Comparison of ENCODE assay signal across 10 mouse cellular contexts in the genomic region with DNA sequence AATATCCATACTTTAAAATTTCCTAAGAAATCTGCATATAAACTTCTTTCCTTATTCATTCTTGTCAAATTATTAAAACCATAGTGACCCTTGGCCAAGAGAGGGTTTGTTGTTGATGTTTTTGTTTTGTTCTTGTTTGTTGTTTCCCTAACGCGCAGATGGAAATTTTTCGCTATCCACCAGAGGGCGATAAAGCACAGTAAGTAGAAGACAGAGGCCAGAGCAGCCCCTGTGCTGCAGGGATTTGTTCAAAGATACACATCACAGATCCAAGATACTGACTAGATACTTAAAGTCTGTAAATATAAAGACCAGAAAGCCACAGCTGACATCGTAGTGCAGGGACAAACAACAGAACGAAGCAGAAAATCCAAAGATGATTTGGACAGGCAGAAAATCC. TPM values are rescaled to one million over a fixed set of nuclear protein-coding genes. Genes with fewer than 3 reads are reported as not detected.
A peak's percentile ranks its signal among the peaks of the same experiment; 100 is the strongest.
DNase-seq lines count a peak whose midpoint lies in the region; TF ChIP-seq lines count a peak whose summit lies in the region.
"Had no signal": no experiment of that assay in that cellular context is flagged by ENCODE, and none has a peak within 500 bp of the region (broad histone marks: within the 10 kb centered on the region; RNA-seq: fewer than 3 reads in every experiment).

No protein-coding gene starts in this region.

- DNase-seq in thymus, adult 2 months: peak; percentile 1
- no peak for DNase-seq in thymus, postnatal 10 days (ENCODE audit: low spot score in 2 of 2)
- peak; percentile 17 for DNase-seq in c-Kit-positive CD71-negative TER-119-negative erythroid progenitor cells, embryonic 14.5 days (ENCODE audit: low read depth)
- DNase-seq in frontal cortex, adult 2 months (ENCODE audit: extremely low spot score in 1 of 2, low spot score in 1 of 2): peak; percentile 30 to 84
- DNase-seq in kidney, postnatal 14 days: peak; percentile 46
- DNase-seq in lung, postnatal 36 days: peak; percentile 18
- peak; percentile 21 for DNase-seq in right cerebral cortex, postnatal 25 days
- DNase-seq in thymus, postnatal 25 days: no peak

- 14% methylated on average over 6 of the region's 6 CpGs for WGBS in thymus, adult 2 months

- no peak for TF ChIP-seq CTCF in thymus, adult 2 months (IDR thresholded peaks at IDR 0.05; ENCODE audit: borderline replicate concordance, control insufficient read depth, extremely low read depth, insufficient read depth, low read length, poor library complexity)

- TF ChIP-seq POLR2A in thymus, adult 2 months (IDR thresholded peaks at IDR 0.05; ENCODE audit: control insufficient read depth, extremely low read depth, insufficient read depth, low read length, poor library complexity): no peak

- H3K27me3 ChIP-seq in thymus, adult 2 months (ENCODE audit: control insufficient read depth, insufficient read depth, low read length): no peaks in the 10 kb centered on the region
- H3K27me3 ChIP-seq: embryonic facial prominence, embryonic 15.5 days; megakaryocyte, embryonic 14.5 days had no signal

- H3K4me1 ChIP-seq in thymus, adult 2 months (replicated peaks; ENCODE audit: control insufficient read depth, insufficient read depth, low read length): no peaks in the 10 kb centered on the region
- H3K4me1 ChIP-seq: embryonic facial prominence, embryonic 15.5 days; megakaryocyte, embryonic 14.5 days had no signal

- no peak overlapping the region for H3K27ac ChIP-seq in thymus, adult 2 months (ENCODE audit: control insufficient read depth, insufficient read depth, low read length)
- H3K27ac ChIP-seq: embryonic facial prominence, embryonic 15.5 days had no signal

- H3K4me3 ChIP-seq in thymus, adult 2 months (ENCODE audit: control insufficient read depth, insufficient read depth, low read length): no peak overlapping the region
- H3K4me3 ChIP-seq: embryonic facial prominence, embryonic 15.5 days; megakaryocyte, embryonic 14.5 days had no signal

- H3K36me3 ChIP-seq in thymus, adult 2 months (ENCODE audit: control insufficient read depth, insufficient read depth, low read length): no peaks in the 10 kb centered on the region
- H3K36me3 ChIP-seq: embryonic facial prominence, embryonic 15.5 days had no signal

RNA-seq across cellular contexts. Expression of a gene that starts 6.6 kb away (rescaled TPM):
- not detected in 2 replicates for polyA plus RNA-seq in thymus, adult 2 months (2012; rRNA removed)
- not detected in 2 replicates for polyA plus RNA-seq in frontal cortex, adult 2 months (2012; rRNA removed)

RNA-seq across cellular contexts. Expression of a gene that starts 15.2 kb away (rescaled TPM):
- not detected in 2 replicates for polyA plus RNA-seq in thymus, adult 2 months (2012; rRNA removed)
- not detected in 2 replicates for polyA plus RNA-seq in frontal cortex, adult 2 months (2012; rRNA removed)
- polyA plus RNA-seq: embryonic facial prominence, embryonic 15.5 days had no signal

RNA-seq across cellular contexts. Expression of a gene that starts 37.3 kb away (rescaled TPM):
- not detected in 2 replicates for polyA plus RNA-seq in thymus, adult 2 months (2012; rRNA removed)
- not detected in 2 replicates for polyA plus RNA-seq in frontal cortex, adult 2 months (2012; rRNA removed)
- polyA plus RNA-seq: embryonic facial prominence, embryonic 15.5 days had no signal

RNA-seq across cellular contexts. Expression of a gene that starts 44.9 kb away (rescaled TPM):
- not detected in 2 replicates for polyA plus RNA-seq in thymus, adult 2 months (2012; rRNA removed)
- not detected in 2 replicates for polyA plus RNA-seq in frontal cortex, adult 2 months (2012; rRNA removed)
- polyA plus RNA-seq: embryonic facial prominence, embryonic 15.5 days had no signal

RNA-seq across cellular contexts. Expression of a gene that starts 52.5 kb away (rescaled TPM):
- not detected in 2 replicates for polyA plus RNA-seq in thymus, adult 2 months (2012; rRNA removed)
- polyA plus RNA-seq in frontal cortex, adult 2 months (2012; rRNA removed): not detected in 2 replicates
- polyA plus RNA-seq: embryonic facial prominence, embryonic 15.5 days had no signal

Comparison
In these comparisons a context has a peak if more than half of its experiments do, and no peak if none do; other contexts are left out.
1. DNase-seq: peak in thymus, adult 2 months (single experiment), c-Kit-positive CD71-negative TER-119-negative erythroid progenitor cells, embryonic 14.5 days (single experiment), frontal cortex, adult 2 months (2 of 2), kidney, postnatal 14 days (single experiment), lung, postnatal 36 days (single experiment) and right cerebral cortex, postnatal 25 days (single experiment); none in thymus, postnatal 10 days (0 of 2) and thymus, postnatal 25 days (single experiment).